Mouse (Mus musculus) embryonic facial prominence, embryonic 14.5 days (tissue): ENCODE measurements around the gene Eif5. TPM values are rescaled to one million over a fixed set of nuclear protein-coding genes. Genes with fewer than 3 reads are reported as not detected.

Source experiments
- ATAC-seq: fragments of 200-750 bp; cut with Nextera tagmentation; 2 replicates; pipeline ENCODE4 v1.8.0; 2017; ENCODE audit warnings: low read depth, moderate number of reproducible peaks, moderate TSS enrichment
- DNase-seq: peaks from one replicate; pipeline ENCODE4 v3.0.0-alpha.2; 2015; ENCODE audit warnings: low spot score
- H3K27ac ChIP-seq: fragments of 300-500 bp; sonication (generic); replicated peaks from 2 replicates; pipeline ENCODE4 v1.5.1; 2014; ENCODE audit warnings: low read depth, mild to moderate bottlenecking, low read length, moderate library complexity
- H3K27me3 ChIP-seq: fragments of 300-500 bp; sonication (generic); replicated peaks from 2 replicates; pipeline ENCODE4 v1.6.1; 2014; ENCODE audit warnings: low read length; ENCODE audit not compliant: control insufficient read depth, insufficient read depth
- H3K36me3 ChIP-seq: fragments of 300-500 bp; sonication (generic); 2 replicates; pipeline ENCODE4 v1.6.1; 2014; ENCODE audit warnings: low read length, mixed read lengths; ENCODE audit not compliant: control insufficient read depth, insufficient read depth
- H3K4me1 ChIP-seq: fragments of 300-500 bp; sonication (generic); 2 replicates; pipeline ENCODE4 v1.6.1; 2014; ENCODE audit warnings: antibody characterized with exemption, low read length; ENCODE audit not compliant: control insufficient read depth, insufficient read depth
- H3K4me2 ChIP-seq: fragments of 300-500 bp; sonication (generic); 2 replicates; pipeline ENCODE4 v1.6.1; 2014; ENCODE audit warnings: low read depth, mild to moderate bottlenecking, low read length, moderate library complexity, mixed read lengths
- H3K4me3 ChIP-seq: fragments of 300-500 bp; sonication (generic); 2 replicates; pipeline ENCODE4 v1.5.1; 2014; ENCODE audit warnings: low read depth, mild to moderate bottlenecking, low read length
- H3K9ac ChIP-seq: fragments of 300-500 bp; sonication (generic); 2 replicates; pipeline ENCODE4 v1.6.1; 2014; ENCODE audit warnings: low read depth, mild to moderate bottlenecking, low read length, moderate library complexity, mixed read lengths
- H3K9me3 ChIP-seq: fragments of 300-500 bp; sonication (generic); 2 replicates; pipeline ENCODE4 v1.6.1; 2016; ENCODE audit warnings: low read length; ENCODE audit not compliant: control insufficient read depth
- WGBS: fragments of 180-500 bp; shearing (Covaris S2); extraction: QIAGEN DNeasy Blood & Tissue Kit; methylation state at CpG from one replicate; pipeline ENCODE4 v1.1.7; 2014; 5-methylcytosine and 5-hydroxymethylcytosine counted together
- polyA plus RNA-seq: library from polyadenylated mRNA; unstranded; fragments of >200 nt; fragmentation: Nextera tagmentation; extraction: Ambion mirVana; gene quantifications from 2 replicates; pipeline ENCODE4 v1.2.1, GENCODE M21; 2014

The Eif5 gene
- polyA plus RNA-seq, 1 experiment from 2014 or later: 445 TPM

GRCm38 (mm10) chr12:111574887-111575838 is 37.3 kb downstream of the Eif5 start:
- DNase-seq: peak; percentile 53
- Histone ChIP-seq H3K4me3 (peak overlapping the region; percentile 100), H3K4me2 (peak overlapping the region; percentile 84), H3K36me3 (no peaks in the 10 kb centered on the region), H3K27ac (peak overlapping the region; percentile 96), H3K27me3 (no peaks in the 10 kb centered on the region), H3K4me1 (peaks cover 7% of the 10 kb centered on the region), H3K9ac (peak overlapping the region; percentile 99), H3K9me3 (no peaks in the 10 kb centered on the region)
- WGBS: under 1% methylated on average over 54 of the region's 58 CpGs
- ATAC-seq: peak; percentile 17

DNA sequence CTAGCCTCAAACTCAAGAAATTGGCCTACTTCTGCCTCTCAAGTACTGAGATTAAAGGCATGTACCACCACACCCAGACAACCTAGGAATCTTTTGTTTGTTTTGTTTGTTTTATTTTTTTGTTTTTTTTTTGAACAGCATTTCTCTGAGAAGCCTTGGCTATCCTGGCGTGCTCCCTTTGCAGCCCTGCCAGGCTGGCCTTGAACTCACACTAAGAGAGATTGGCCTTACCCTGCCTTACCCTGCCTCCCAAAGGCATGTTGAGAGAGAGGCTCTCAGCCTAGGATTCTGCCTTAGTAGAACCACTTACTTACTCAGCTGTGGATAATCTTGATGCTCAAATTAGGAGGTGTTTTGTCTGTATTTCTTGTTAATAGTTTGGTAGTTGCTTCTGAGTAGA is 45.2 kb downstream of the Eif5 start:
- ATAC-seq (no peak), DNase-seq (no peak)
- 96% methylated on average over 1 of the region's 1 CpGs for WGBS
- Histone ChIP-seq H3K27me3 (no peaks in the 10 kb centered on the region), H3K9me3 (no peaks in the 10 kb centered on the region), H3K27ac (no peak overlapping the region), H3K9ac (no peak overlapping the region), H3K36me3 (no peaks in the 10 kb centered on the region), H3K4me1 (no peaks in the 10 kb centered on the region), H3K4me3 (no peak overlapping the region), H3K4me2 (no peak overlapping the region)

- WGBS: 63% methylated on average over 1 of the region's 1 CpGs
- ATAC-seq: no peak
These were observed 46.6 kb downstream of the Eif5 start for GRCm38 (mm10) chr12:111584401-111584800.

DNA sequence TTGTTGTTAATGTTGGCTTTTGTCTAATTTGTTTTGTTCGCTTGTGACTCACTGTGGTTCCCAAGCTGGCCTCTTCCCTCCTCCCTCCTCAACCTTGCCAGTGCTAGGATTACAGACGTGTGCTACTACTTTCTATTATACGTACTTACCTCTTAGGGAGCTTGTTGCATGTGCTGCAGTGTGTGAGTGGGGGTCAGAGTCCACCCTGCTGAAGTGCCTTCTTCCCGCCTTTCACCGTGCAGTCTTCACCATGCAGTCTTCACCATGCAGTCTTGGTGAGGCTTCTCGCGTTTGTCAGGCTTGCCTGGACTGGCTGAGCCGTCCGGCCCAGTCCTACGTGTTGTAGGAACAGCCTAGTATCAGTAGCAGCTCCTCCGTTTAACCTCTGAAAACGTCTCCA is 49.4 kb downstream of the Eif5 start:
- H3K4me1 ChIP-seq: no peaks in the 10 kb centered on the region
- ATAC-seq: no peak
- no peak overlapping the region for H3K27ac ChIP-seq
- H3K4me2 ChIP-seq: no peak overlapping the region
- 81% methylated on average over 12 of the region's 12 CpGs for WGBS
- no peak overlapping the region for H3K9ac ChIP-seq
- H3K9me3 ChIP-seq: no peaks in the 10 kb centered on the region
- DNase-seq: no peak
- no peak overlapping the region for H3K4me3 ChIP-seq
- H3K27me3 ChIP-seq: no peaks in the 10 kb centered on the region
- H3K36me3 ChIP-seq: 0 out of 2 replicates have a peak, but pooled peaks cover under 1% of the 10 kb centered on the region

More at GRCm38 (mm10) chr12:111584401-111584800, 46.6 kb downstream of the Eif5 start:
- Histone ChIP-seq H3K4me1 (no peaks in the 10 kb centered on the region), H3K27me3 (no peaks in the 10 kb centered on the region), H3K9ac (no peak overlapping the region), H3K4me3 (no peak overlapping the region), H3K9me3 (no peaks in the 10 kb centered on the region), H3K4me2 (no peak overlapping the region), H3K36me3 (no peaks in the 10 kb centered on the region), H3K27ac (no peak overlapping the region)
- no peak for DNase-seq

DNA sequence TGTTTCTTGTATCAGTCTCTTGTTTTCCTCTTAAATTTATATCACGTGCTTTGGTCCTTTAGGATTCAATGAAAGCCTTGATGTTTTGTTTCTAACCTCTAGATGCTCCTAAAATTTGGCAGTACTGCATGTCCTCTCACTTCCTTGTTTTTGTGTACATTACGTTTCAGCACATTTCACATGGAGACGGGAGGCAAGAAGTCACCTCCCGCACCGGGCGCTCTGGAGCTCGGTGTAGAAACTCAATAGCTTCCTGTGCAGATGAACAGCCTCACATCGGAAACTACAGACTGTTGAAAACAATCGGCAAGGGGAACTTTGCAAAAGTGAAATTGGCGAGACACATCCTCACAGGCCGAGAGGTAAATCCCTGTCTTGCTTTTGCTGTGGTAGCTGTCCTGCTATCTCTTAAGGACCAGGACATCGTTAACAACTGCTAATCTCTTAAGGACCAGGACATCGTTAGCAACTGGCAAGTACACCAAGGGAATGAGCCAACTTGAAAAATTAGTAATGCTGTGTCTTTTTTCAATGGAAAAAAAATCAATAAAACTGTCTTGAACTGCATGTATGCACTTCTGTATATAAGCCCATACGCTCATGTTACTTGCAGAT is 54.7 kb downstream of the Eif5 start:
- Histone ChIP-seq H3K4me1 (no peaks in the 10 kb centered on the region), H3K4me2 (no peak overlapping the region), H3K27me3 (no peaks in the 10 kb centered on the region), H3K9me3 (no peaks in the 10 kb centered on the region), H3K4me3 (no peak overlapping the region), H3K27ac (no peak overlapping the region), H3K36me3 (peaks cover 44% of the 10 kb centered on the region), H3K9ac (no peak overlapping the region)
- DNase-seq (no peak), ATAC-seq (no peak)
- 82% methylated on average over 14 of the region's 14 CpGs for WGBS

- Histone ChIP-seq H3K4me1 (no peaks in the 10 kb centered on the region), H3K9me3 (no peaks in the 10 kb centered on the region), H3K9ac (no peak overlapping the region), H3K27me3 (no peaks in the 10 kb centered on the region), H3K4me3 (no peak overlapping the region), H3K27ac (no peak overlapping the region), H3K36me3 (peaks cover 56% of the 10 kb centered on the region), H3K4me2 (no peak overlapping the region)
- no peak for DNase-seq
- WGBS: 96% methylated on average over 2 of the region's 2 CpGs
- no peak for ATAC-seq
These were observed 56.0 kb downstream of the Eif5 start for GRCm38 (mm10) chr12:111593775-111594174.

Other genes with a start within 250 kb of the Eif5 start
- gene Cdc42bpb, start 160.3 kb upstream of the Eif5 start, polyA plus RNA-seq: 37.7 and 41.5 TPM in 2 replicates
- gene Lbhd2, start 131.2 kb upstream of the Eif5 start, polyA plus RNA-seq: 5.5 and 5.8 TPM in 2 replicates
- 8.7 and 9.4 TPM in 2 replicates for gene Exoc3l4, start 121.0 kb upstream of the Eif5 start, polyA plus RNA-seq
- 9.8 and 11.7 TPM in 2 replicates for gene Tnfaip2, start 95.5 kb upstream of the Eif5 start, polyA plus RNA-seq
- 24.4 and 25.3 TPM in 2 replicates for gene Gm266, start 52.2 kb upstream of the Eif5 start, polyA plus RNA-seq
- 47.0 and 47.2 TPM in 2 replicates for gene Mark3, start 36.5 kb downstream of the Eif5 start, polyA plus RNA-seq
- gene Ckb, start 134.3 kb downstream of the Eif5 start, polyA plus RNA-seq: 206 and 208 TPM in 2 replicates
- 5.8 and 7.9 TPM in 2 replicates for gene Trmt61a, start 140.1 kb downstream of the Eif5 start, polyA plus RNA-seq
- 59.0 and 61.5 TPM in 2 replicates for gene Bag5, start 175.2 kb downstream of the Eif5 start, polyA plus RNA-seq
- gene Apopt1, start 175.2 kb downstream of the Eif5 start, polyA plus RNA-seq: 46.6 and 48.0 TPM in 2 replicates
- gene Klc1, start 220.8 kb downstream of the Eif5 start, polyA plus RNA-seq: 128 and 137 TPM in 2 replicates